Mouse (Mus musculus): Measurements from ENCODE around the gene Cox20. TPM values are rescaled to one million over a fixed set of nuclear protein-coding genes. Genes with fewer than 3 reads are reported as not detected.
"Not testable (repeated sequence)": the region's sequence is repeated elsewhere in the genome, so short reads cannot be mapped to it uniquely, and the experiment has no call there.

Cox20 gene
- total RNA-seq (2021), result 10 to 100 TPM; 41.4 to 48.3 TPM
- long read RNA-seq, transcript Cox20-201 (4 exons, 471 nt), result major isoform, 52 of 67 reads
- long read RNA-seq, partial matches to known transcripts, result 7 of 67 reads
- long read RNA-seq, other reads (novel, unspliced or antisense), result 5 of 67 reads

- peak; percentile 96 for DNase-seq (ENCODE audit: low spot score in 2 of 2)
These were observed at the start of gene Cox20 for GRCm38 (mm10) chr1:178318389-178319184. Cox20 (plus strand) TSS chr1:178319130.

GRCm38 (mm10) chr1:178270635-178271034, 48.3 kb upstream of the Cox20 start:
- no peak for DNase-seq (ENCODE audit: low spot score in 2 of 2)

- no peak for DNase-seq (ENCODE audit: low spot score in 2 of 2)
These were observed 43.7 kb upstream of the Cox20 start for GRCm38 (mm10) chr1:178275174-178275730.

GRCm38 (mm10) chr1:178275738-178276053, 43.2 kb upstream of the Cox20 start:
- no peak for DNase-seq (ENCODE audit: low spot score in 2 of 2)

GRCm38 (mm10) chr1:178276054-178276911, 42.6 kb upstream of the Cox20 start:
- peak; percentile 73 to 81 for DNase-seq (ENCODE audit: low spot score in 2 of 2)

GRCm38 (mm10) chr1:178283314-178283713, 35.6 kb upstream of the Cox20 start:
- not testable (repeated sequence) for DNase-seq (ENCODE audit: low spot score in 2 of 2)

GRCm38 (mm10) chr1:178283946-178284720, 34.8 kb upstream of the Cox20 start:
- no peak for DNase-seq (ENCODE audit: low spot score in 2 of 2)

- no peak for DNase-seq (ENCODE audit: low spot score in 2 of 2)
These were observed 31.2 kb upstream of the Cox20 start for GRCm38 (mm10) chr1:178287601-178288176.

GRCm38 (mm10) chr1:178291716-178292115, 27.2 kb upstream of the Cox20 start:
- no peak for DNase-seq (ENCODE audit: low spot score in 2 of 2)

- no peak for DNase-seq (ENCODE audit: low spot score in 2 of 2)
These were observed 24.9 kb upstream of the Cox20 start for GRCm38 (mm10) chr1:178294051-178294450.

GRCm38 (mm10) chr1:178301261-178301660, 17.7 kb upstream of the Cox20 start:
- not testable (repeated sequence) for DNase-seq (ENCODE audit: low spot score in 2 of 2)

- peak; percentile 79 to 80 for DNase-seq (ENCODE audit: low spot score in 2 of 2)
These were observed 15.5 kb upstream of the Cox20 start for GRCm38 (mm10) chr1:178303425-178303824.

GRCm38 (mm10) chr1:178309487-178309886, 9.4 kb upstream of the Cox20 start:
- DNase-seq (ENCODE audit: low spot score in 2 of 2), result no peak

- DNase-seq (ENCODE audit: low spot score in 2 of 2), result no peak
These were observed 8.8 kb upstream of the Cox20 start for GRCm38 (mm10) chr1:178310128-178310527.

- DNase-seq (ENCODE audit: low spot score in 2 of 2), result no peak
These were observed 5.8 kb upstream of the Cox20 start for GRCm38 (mm10) chr1:178313039-178313597.

GRCm38 (mm10) chr1:178314236-178314635, 4.7 kb upstream of the Cox20 start:
- DNase-seq (ENCODE audit: low spot score in 2 of 2), result no peak

- no peak for DNase-seq (ENCODE audit: low spot score in 2 of 2)
These were observed 1.5 kb upstream of the Cox20 start for GRCm38 (mm10) chr1:178317275-178318001.

GRCm38 (mm10) chr1:178318002-178318388, 935 bp upstream of the Cox20 start:
- no peak for DNase-seq (ENCODE audit: low spot score in 2 of 2)

GRCm38 (mm10) chr1:178319295-178320037, 536 bp downstream of the Cox20 start:
- peak in 1 of 2 experiments; percentile 33 for DNase-seq (ENCODE audit: low spot score in 2 of 2)

Data from layer of hippocampus, postnatal 10 days (tissue).